Mouse (Mus musculus): ENCODE measurements around the gene Parvg.

DNA sequence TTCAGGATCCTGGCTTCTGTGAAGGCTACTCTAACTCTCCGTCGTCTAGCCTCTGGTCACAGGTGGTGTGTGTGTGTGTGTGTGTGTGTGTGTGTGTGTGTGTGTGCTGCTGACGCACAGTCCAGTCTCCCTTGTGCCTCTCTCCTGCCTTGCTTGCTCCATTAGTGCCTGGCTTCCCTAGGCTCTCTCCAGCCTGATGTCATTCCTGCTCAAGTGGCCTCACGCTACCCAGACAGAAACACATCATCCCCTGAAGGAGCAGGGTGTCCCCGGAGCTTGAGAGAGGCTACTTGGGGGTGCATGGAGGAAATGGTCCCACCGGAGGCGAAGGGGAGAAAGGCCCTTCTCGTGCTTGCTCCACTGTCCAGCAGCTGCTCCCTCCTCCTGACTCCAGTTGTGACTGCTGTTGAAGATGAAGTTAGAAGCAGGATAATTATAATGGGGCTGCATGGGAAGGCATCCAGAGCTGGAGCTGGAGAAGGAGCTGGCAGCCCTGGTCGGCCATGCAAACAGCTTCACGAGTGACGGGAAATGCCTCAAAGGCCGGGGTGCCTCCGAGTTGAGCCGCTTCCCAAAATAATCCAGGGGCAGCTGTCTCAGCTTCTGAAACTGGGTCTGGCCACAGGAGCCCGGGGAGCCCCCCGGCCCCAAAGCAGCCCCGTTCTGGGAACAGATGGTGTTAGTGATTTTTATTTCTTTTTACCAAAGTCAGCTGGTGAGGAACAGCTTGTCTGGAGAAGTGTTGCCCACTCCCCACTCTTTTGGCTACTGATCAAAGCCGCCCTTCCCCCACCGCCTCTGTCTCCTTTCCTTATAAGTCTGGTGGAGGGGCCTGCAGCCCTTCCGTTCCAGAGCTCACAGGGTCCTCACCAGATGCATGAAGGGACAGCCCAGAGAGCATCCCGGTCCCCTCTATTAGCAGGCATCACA lies 28.4 kb downstream of the Parvg start:
- TF ChIP-seq CTCF (IDR thresholded peaks at IDR 0.05; ENCODE audit: extremely low read depth, insufficient read depth, low read length) (no peak), POLR2A (IDR thresholded peaks at IDR 0.05; ENCODE audit: extremely low read depth, insufficient read depth, low read length) (no peak)

Measured in cortical plate, adult 2 months (tissue).